Mouse (Mus musculus): ENCODE measurements around the gene Glp2r.

- TF ChIP-seq CTCF (conservative IDR thresholded peaks at IDR 0.05; ENCODE audit: insufficient read depth, insufficient read length, low read depth, low read length) (peak; percentile 79), POLR2A (IDR thresholded peaks at IDR 0.05; ENCODE audit: low read depth, low read length) (no peak)
Observed at GRCm38 (mm10) chr11:67675562-67676540, 95.1 kb downstream of the Glp2r start.
